Mouse (Mus musculus) T-helper 2 cell (primary cell): ENCODE results near the gene Gm10490.

Experiments used
- in situ Hi-C: fragments of 300-600 bp; cut with MboI, MseI; formaldehyde crosslinking; loops from one replicate; pipeline ENCODE4 v1.15.1; 2025; ENCODE audit warnings: high pct_unique_total_duplicates

The Gm10490 gene

GRCm38 (mm10) chrX:7926266-7926665 is 16.9 kb downstream of the Gm10490 start:
- in situ Hi-C loops: no loop called here

DNA sequence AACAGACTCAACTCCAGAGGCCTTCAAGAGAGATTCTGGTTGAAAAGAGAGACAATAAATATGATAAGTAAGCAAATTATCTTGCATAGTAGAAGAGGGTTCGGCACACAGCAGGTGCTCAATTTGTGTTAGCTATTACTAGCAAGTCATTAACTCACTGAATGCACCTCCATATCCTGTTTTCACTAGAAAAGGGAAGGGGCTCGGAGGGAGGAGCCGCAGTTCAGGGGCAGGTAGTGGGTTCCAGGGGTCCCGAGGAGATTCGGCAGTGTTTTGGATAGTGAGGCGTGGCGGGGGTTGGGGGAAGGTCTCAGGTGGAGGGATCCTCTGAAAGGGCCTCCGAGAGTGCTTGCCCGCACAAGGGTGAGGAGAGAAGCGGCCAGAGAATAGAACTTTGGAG is 17.8 kb downstream of the Gm10490 start:
- in situ Hi-C loops: no loop called here

DNA sequence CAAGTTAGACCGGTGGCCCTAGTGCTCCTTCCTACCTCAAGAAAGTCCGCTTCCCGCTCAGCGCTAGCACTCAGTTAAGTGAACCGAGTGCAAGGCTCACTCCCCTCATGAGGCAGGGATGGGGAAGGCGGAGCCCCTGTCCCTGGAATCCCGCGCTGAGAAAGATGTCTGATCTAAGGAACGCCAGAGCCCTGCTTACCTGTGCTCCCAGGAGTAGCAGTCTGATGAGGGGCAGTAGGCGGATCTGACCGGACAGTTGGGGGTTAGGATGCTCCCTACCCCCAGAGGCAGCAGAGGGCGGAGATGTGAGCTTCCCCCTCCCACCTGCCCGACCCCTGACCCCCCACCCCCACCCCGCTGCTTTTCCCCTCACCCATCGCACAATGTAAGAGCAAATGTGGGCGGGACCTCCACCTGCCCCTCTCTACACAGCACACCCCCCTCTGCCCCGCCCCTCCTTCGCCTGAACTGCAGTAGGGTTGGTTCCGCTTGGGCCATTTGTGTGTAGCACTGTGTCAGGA is 19.0 kb downstream of the Gm10490 start, which contains the start of gene Eras:
TSS of gene Eras (minus strand) at position 338 of the 521 bp plus-strand sequence.
- in situ Hi-C loops: no loop called here

- in situ Hi-C loops: loop anchor here (5.0 kb wide), 1 partner anchor 85 kb away; no protein-coding TSS in a partner anchor
Measured at GRCm38 (mm10) chrX:7936874-7937273, 27.5 kb downstream of the Gm10490 start.

- in situ Hi-C loops: loop anchor here (5.0 kb wide), 1 partner anchor 85 kb away; no protein-coding TSS in a partner anchor
Measured at GRCm38 (mm10) chrX:7937667-7938066, 28.3 kb downstream of the Gm10490 start.

DNA sequence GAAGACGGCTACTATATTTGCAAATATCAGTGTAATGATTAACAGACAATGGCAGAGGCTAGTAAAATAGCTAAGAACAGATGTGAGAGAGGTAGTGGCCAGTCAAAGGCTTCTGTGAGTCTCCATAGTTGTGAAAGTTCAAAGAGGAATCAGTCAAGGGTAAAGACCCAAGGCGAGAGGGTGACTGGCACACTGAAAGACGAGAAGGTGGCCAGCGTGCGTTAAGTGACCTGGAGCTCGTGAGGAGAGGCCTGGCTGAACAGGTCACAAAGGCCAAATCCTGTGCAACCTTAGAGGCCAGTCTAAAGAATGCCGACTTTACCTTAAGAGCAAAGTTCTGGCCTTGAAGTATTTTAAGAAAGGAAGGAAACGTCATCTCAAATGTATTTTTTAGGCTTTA is 36.3 kb downstream of the Gm10490 start:
- in situ Hi-C loops: no loop called here

DNA sequence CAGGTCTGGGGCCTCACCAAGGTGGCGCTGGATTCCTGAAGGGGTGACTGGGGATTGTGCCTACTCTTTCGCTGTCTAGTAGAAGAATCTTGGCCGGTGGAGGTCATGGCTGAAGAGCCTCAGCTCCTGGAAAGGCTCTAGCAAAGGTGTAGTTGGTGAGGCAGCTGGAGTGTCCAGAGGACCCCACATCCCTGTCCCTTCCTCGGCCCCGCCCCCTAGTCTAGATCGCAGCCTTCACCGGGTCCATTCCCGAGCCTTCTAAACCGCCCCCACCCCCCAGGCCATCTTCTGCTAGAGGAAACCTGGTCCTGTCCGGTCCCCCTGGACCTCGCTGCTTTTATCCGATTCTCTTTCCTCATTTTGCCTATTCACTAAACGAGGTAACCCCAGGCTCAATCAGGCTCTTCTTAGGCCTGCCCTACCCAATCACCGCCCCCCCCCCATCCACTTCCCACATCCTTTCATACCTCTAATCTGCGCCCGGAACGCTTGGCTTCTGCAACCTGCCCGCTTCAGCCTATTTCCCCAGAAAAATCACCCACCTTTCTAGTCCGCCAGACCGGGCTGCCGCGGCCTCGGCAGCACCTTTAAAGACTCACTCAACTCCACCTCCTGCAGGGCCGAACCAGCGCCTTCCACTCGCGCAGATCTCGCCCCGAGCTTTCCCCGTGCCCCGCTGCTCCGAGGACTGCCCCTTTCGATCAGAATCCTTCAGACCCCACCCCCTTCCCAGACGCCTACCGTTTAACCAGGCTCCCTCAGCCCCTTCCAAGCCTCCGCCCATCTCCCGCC is 38.0 kb downstream of the Gm10490 start, which contains the start of gene Hdac6:
TSS of gene Hdac6 (minus strand) at position 782 of the 792 bp plus-strand sequence.
- in situ Hi-C loops: no loop called here

- in situ Hi-C loops: no loop called here
Measured at GRCm38 (mm10) chrX:7947900-7948492, 38.7 kb downstream of the Gm10490 start.

GRCm38 (mm10) chrX:7950091-7950490 is 40.7 kb downstream of the Gm10490 start:
- in situ Hi-C loops: no loop called here

- in situ Hi-C loops: no loop called here
Measured at GRCm38 (mm10) chrX:7958868-7959267, 49.5 kb downstream of the Gm10490 start.
